Mouse (Mus musculus): Measurements from ENCODE around the gene Crebl2. TPM values are rescaled to one million over a fixed set of nuclear protein-coding genes. Genes with fewer than 3 reads are reported as not detected.

The Crebl2 gene
- total RNA-seq, 2 experiments from 2014 or later, result 6.7 to 10.5 TPM

GRCm38 (mm10) chr6:134817051-134817928 lies 12.7 kb upstream of the Crebl2 start:
- no peak for ATAC-seq (replicated peaks; ENCODE audit: low FRiP score, poor library complexity, severe bottlenecking)

DNA sequence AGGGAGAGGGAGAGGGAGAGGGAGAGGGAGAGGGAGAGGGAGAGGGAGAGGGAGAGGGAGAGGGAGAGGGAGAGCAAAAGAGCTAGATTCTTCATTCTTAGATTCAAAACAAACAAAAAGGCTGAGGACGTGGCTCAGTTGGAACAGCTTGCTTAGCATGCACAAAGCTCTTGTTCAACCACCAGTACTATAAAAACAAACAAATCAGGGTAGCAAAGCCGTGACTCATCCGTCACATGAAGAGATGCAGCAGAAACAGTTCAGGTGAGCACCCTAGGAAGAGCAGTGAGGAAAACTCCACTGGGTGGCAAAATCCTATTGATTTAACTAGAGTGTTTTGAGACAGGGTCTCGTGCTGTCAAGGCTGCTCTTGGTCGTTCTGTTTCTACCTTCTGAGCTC lies 10.2 kb upstream of the Crebl2 start:
- ATAC-seq (replicated peaks; ENCODE audit: low FRiP score, poor library complexity, severe bottlenecking), result no peak

- ATAC-seq (replicated peaks; ENCODE audit: low FRiP score, poor library complexity, severe bottlenecking), result no peak
Measured at GRCm38 (mm10) chr6:134820411-134820810, 9.5 kb upstream of the Crebl2 start.

GRCm38 (mm10) chr6:134822844-134823243 lies 7.1 kb upstream of the Crebl2 start:
- no peak for ATAC-seq (replicated peaks; ENCODE audit: low FRiP score, poor library complexity, severe bottlenecking)

DNA sequence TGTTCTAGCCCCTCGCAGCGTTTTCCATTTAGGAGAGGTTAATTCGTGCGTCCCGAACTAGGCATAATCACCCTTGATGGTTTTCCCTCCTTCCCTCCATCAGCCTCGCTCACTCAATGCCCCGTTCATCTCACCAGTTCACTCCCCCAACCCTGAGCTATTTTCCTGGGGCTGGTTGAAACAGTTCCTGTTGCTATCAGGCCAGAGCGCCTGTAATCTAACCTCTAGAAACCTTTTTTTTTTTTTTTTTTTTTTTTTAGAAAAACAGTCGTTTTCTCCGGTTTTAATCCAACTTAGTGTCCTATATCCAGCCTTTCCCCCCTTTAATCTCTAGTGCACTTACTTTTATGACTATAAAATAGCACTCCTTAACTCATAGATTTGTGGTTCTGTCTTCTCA lies 822 bp downstream of the Crebl2 start:
- ATAC-seq (replicated peaks; ENCODE audit: low FRiP score, poor library complexity, severe bottlenecking), result no peak

GRCm38 (mm10) chr6:134834585-134835251 lies 4.8 kb downstream of the Crebl2 start:
- ATAC-seq (replicated peaks; ENCODE audit: low FRiP score, poor library complexity, severe bottlenecking), result peak; percentile 44

DNA sequence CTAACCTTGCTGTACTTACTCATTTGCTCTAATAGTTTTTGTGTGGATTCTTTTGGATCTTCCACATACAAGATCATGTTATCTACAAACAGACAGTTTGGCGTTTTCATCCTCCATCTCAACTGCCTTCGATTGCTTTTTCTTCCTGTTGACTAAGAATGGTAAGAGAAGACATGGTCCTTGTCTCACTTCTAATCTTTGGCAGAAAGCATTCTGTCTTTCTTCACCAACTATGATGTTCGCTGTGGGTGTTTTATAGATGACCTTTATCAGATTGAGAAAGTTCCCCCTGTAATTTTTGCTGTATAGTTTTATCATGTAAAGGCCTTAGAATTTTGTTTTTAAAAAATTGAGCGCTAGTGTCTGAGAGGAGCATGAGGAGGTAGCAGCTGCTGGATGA lies 8.2 kb downstream of the Crebl2 start:
- no peak for ATAC-seq (replicated peaks; ENCODE audit: low FRiP score, poor library complexity, severe bottlenecking)

- 0 out of 2 replicates have a peak, but pooled peaks have one; percentile 34 for ATAC-seq (replicated peaks; ENCODE audit: low FRiP score, poor library complexity, severe bottlenecking)
Measured at GRCm38 (mm10) chr6:134840346-134840745, 10.4 kb downstream of the Crebl2 start.

DNA sequence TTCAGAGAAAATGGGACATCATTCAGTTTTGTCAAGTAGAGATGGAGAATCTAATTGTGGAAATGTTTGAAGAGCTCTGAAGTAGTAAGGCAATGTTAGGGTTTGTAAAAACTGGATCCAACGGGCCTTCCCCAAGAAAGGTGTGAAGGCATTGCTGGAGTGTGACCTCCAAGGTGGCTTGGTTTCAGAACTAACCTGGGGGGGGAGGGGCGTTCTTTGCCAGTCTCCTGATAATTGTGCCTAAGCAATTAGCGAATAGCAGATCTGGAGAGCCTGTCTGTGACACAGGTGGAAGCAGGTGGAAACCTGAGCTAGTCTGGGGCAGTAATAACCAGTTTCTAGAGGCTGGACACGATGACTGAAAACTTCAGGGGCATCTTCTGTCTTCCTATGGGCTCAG lies 15.8 kb downstream of the Crebl2 start:
- ATAC-seq (replicated peaks; ENCODE audit: low FRiP score, poor library complexity, severe bottlenecking), result no peak

DNA sequence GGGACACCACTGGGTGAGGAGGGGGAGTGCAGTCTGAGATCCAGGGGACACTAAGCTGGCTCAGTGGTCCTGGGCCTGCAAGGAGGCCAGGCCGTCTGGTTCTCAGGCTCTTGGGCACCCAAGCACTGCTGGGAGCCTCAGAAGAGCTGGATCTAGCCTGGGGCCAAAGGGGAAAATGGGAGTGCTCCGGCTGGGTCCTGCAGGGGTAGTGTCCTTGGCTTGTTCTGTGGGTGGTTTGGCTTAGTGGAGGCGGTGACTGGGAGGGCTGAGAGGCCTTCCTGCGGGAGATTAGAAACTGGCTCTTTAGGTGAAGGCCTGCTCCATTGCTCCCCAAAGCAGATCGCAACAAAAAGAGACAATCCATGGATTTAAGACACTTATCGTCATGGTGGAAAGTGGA lies 16.4 kb downstream of the Crebl2 start:
- no peak for ATAC-seq (replicated peaks; ENCODE audit: low FRiP score, poor library complexity, severe bottlenecking)

DNA sequence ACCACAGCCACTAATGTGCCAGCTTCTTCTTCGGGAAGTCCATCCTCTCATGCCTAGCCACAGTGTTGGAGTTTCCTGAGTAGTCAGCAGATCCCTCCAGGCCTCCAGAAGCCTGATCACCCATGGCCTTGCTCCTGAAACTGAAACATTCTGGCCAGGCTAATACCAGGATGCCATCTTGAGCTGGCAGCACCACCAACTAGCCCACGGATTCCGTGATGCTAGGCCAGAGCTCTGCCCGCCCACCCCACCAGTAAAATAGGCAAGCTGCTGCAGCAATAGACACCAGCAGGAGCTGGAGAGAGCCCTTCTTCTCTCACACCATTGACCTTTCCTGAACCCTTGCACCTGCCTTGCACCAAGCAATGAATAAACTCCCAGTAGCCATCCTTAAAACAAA lies 17.6 kb downstream of the Crebl2 start:
- ATAC-seq (replicated peaks; ENCODE audit: low FRiP score, poor library complexity, severe bottlenecking), result no peak

- peak; percentile 65; the same call in 1 of the 2 replicates for ATAC-seq (replicated peaks; ENCODE audit: low FRiP score, poor library complexity, severe bottlenecking)
Measured at GRCm38 (mm10) chr6:134848197-134848890, 18.4 kb downstream of the Crebl2 start.

- no peak for ATAC-seq (replicated peaks; ENCODE audit: low FRiP score, poor library complexity, severe bottlenecking)
Measured at GRCm38 (mm10) chr6:134849461-134849860, 19.5 kb downstream of the Crebl2 start.

- ATAC-seq (replicated peaks; ENCODE audit: low FRiP score, poor library complexity, severe bottlenecking), result no peak
Measured at GRCm38 (mm10) chr6:134849985-134850384, 20.0 kb downstream of the Crebl2 start.

GRCm38 (mm10) chr6:134854782-134855181 lies 24.8 kb downstream of the Crebl2 start:
- no peak for ATAC-seq (replicated peaks; ENCODE audit: low FRiP score, poor library complexity, severe bottlenecking)

DNA sequence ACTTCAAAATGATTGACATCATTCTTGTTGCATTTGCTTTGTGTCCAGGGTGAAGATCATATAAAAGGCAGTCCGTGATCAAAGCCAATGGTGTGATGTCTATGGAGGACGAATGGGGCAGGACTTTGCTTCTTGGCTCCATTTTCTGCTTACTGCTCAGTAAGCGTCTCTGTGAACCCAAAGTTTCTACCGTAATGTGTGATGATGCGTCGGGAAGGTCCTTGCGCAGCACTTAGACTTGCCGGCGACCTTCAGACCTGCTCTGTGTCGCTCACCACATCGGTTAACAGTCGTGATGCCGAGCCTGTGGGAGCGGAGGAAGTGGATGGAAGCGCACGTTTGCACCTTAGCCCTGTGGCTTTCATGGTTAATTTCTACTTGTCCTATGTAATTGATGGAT lies 26.0 kb downstream of the Crebl2 start:
- ATAC-seq (replicated peaks; ENCODE audit: low FRiP score, poor library complexity, severe bottlenecking), result no peak

DNA sequence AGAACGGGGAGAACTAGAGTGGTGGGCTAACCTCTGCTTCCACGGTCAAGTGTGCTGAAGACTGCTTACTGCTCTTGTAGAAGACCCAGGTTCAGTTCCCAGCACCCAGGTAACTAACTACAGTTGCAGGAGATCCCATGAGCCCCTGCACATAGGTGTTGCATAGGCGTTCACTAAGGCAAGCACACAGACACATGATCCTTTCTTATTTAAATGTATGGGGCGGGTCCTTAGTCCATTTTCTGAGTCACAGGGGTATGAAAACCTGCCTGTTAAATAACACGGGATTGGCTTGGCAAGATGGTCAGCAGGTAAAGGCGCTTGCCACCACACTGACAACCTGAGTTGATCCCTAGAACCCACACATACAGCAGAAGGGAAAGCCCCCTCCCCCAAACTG lies 29.1 kb downstream of the Crebl2 start:
- ATAC-seq (replicated peaks; ENCODE audit: low FRiP score, poor library complexity, severe bottlenecking), result no peak

GRCm38 (mm10) chr6:134860275-134860674 lies 30.3 kb downstream of the Crebl2 start:
- no peak for ATAC-seq (replicated peaks; ENCODE audit: low FRiP score, poor library complexity, severe bottlenecking)

GRCm38 (mm10) chr6:134861386-134861785 lies 31.4 kb downstream of the Crebl2 start:
- ATAC-seq (replicated peaks; ENCODE audit: low FRiP score, poor library complexity, severe bottlenecking), result no peak

DNA sequence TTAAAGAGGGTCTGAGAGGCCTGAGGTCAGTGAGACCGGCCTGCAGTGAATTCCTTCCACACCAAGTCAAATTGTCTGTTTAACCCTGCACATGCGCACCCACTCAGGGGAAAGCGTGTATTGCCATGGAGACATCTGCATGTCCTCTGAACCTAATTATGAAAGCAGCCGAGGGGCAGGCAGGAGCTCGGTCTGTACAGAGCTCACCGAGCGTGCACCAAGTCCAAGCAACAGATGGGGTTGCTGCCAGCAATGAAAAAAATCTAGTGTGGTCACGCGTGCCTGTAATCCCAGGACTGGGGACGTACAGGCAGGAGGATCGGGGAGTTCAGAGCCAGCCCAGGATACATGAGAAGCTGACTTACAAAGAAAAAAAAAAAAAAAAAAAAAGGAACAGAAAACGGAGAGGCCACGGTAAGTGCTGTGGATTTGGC lies 32.7 kb downstream of the Crebl2 start:
- ATAC-seq (replicated peaks; ENCODE audit: low FRiP score, poor library complexity, severe bottlenecking), result no peak

- peak; percentile 59 for ATAC-seq (replicated peaks; ENCODE audit: low FRiP score, poor library complexity, severe bottlenecking)
Measured at GRCm38 (mm10) chr6:134863146-134863545, 33.2 kb downstream of the Crebl2 start.
